Mouse (Mus musculus) stomach, embryonic 16.5 days (tissue): Measurements from ENCODE around the gene Anapc4. TPM values are rescaled to one million over a fixed set of nuclear protein-coding genes. Genes with fewer than 3 reads are reported as not detected.
A peak's percentile ranks its signal among the peaks of the same experiment; 100 is the strongest.

Source experiments
- ATAC-seq: fragments of 200-750 bp; cut with Nextera tagmentation; 2 replicates; pipeline ENCODE4 v1.8.0; 2017; ENCODE audit warnings: moderate number of reproducible peaks, moderate TSS enrichment; ENCODE audit not compliant: insufficient read depth, low FRiP score
- H3K27ac ChIP-seq: fragments of 300-500 bp; sonication (generic); 2 replicates; pipeline ENCODE4 v1.5.1; 2014; ENCODE audit warnings: low read length
- H3K27me3 ChIP-seq: fragments of 300-500 bp; sonication (generic); 2 replicates; pipeline ENCODE4 v1.6.1; 2014; ENCODE audit warnings: low read length, control low read depth, mixed read lengths; ENCODE audit not compliant: control insufficient read depth, insufficient read depth
- H3K36me3 ChIP-seq: fragments of 300-500 bp; sonication (generic); 2 replicates; pipeline ENCODE4 v1.6.1; 2014; ENCODE audit warnings: low read length; ENCODE audit not compliant: control insufficient read depth, insufficient read depth
- H3K4me1 ChIP-seq: fragments of 300-500 bp; sonication (generic); 2 replicates; pipeline ENCODE4 v1.6.1; 2014; ENCODE audit warnings: low read length, control low read depth, mixed read lengths; ENCODE audit not compliant: control insufficient read depth, insufficient read depth
- H3K4me2 ChIP-seq: fragments of 300-500 bp; sonication (generic); 2 replicates; pipeline ENCODE4 v1.6.1; 2014; ENCODE audit warnings: low read depth, low read length, mixed read lengths
- H3K4me3 ChIP-seq: fragments of 300-500 bp; sonication (generic); replicated peaks from 2 replicates; pipeline ENCODE4 v1.5.1; 2014; ENCODE audit warnings: mild to moderate bottlenecking, low read length
- H3K9ac ChIP-seq: fragments of 300-500 bp; sonication (generic); 2 replicates; pipeline ENCODE4 v1.6.1; 2014; ENCODE audit warnings: low read length
- H3K9me3 ChIP-seq: fragments of 300-500 bp; sonication (generic); replicated peaks from 2 replicates; pipeline ENCODE4 v1.6.1; 2016; ENCODE audit warnings: low read length, control low read depth; ENCODE audit not compliant: control insufficient read depth
- WGBS: fragments of 180-500 bp; shearing (Covaris S2); extraction: QIAGEN DNeasy Blood & Tissue Kit; methylation state at CpG from one replicate; pipeline ENCODE4 v1.1.7; 2014; 5-methylcytosine and 5-hydroxymethylcytosine counted together
- polyA plus RNA-seq: library from polyadenylated mRNA; unstranded; fragments of >200 nt; fragmentation: Nextera tagmentation; extraction: Ambion mirVana; gene quantifications from 2 replicates; pipeline ENCODE4 v1.2.1, GENCODE M21; 2015

Gene Anapc4
- polyA plus RNA-seq, 1 experiment from 2014 or later, result 95.1 TPM

GRCm38 (mm10) chr5:52811056-52811455 lies 22.8 kb upstream of the Anapc4 start:
- H3K27ac ChIP-seq, result no peak overlapping the region
- no peak for ATAC-seq

GRCm38 (mm10) chr5:52812456-52812855 lies 21.4 kb upstream of the Anapc4 start:
- WGBS, result 94% methylated on average over 10 of the region's 10 CpGs
- no peaks in the 10 kb centered on the region for H3K4me1 ChIP-seq
- no peaks in the 10 kb centered on the region for H3K27me3 ChIP-seq
- no peak overlapping the region for H3K9ac ChIP-seq
- no peak overlapping the region for H3K4me2 ChIP-seq
- no peak overlapping the region for H3K27ac ChIP-seq
- no peaks in the 10 kb centered on the region for H3K36me3 ChIP-seq
- H3K4me3 ChIP-seq, result no peak overlapping the region
- H3K9me3 ChIP-seq, result no peaks in the 10 kb centered on the region
- ATAC-seq, result no peak

More at GRCm38 (mm10) chr5:52811056-52811455, 22.8 kb upstream of the Anapc4 start:
- no peaks in the 10 kb centered on the region for H3K9me3 ChIP-seq
- H3K36me3 ChIP-seq, result no peaks in the 10 kb centered on the region
- H3K4me2 ChIP-seq, result no peak overlapping the region
- no peaks in the 10 kb centered on the region for H3K27me3 ChIP-seq
- H3K4me3 ChIP-seq, result no peak overlapping the region
- no peak overlapping the region for H3K9ac ChIP-seq
- WGBS, result 77% methylated on average over 14 of the region's 14 CpGs
- no peaks in the 10 kb centered on the region for H3K4me1 ChIP-seq

- no peaks in the 10 kb centered on the region for H3K4me1 ChIP-seq
- ATAC-seq, result no peak
- no peaks in the 10 kb centered on the region for H3K36me3 ChIP-seq
- no peak overlapping the region for H3K4me2 ChIP-seq
- H3K27ac ChIP-seq, result no peak overlapping the region
- H3K27me3 ChIP-seq, result no peaks in the 10 kb centered on the region
- no peak overlapping the region for H3K9ac ChIP-seq
- H3K4me3 ChIP-seq, result no peak overlapping the region
- H3K9me3 ChIP-seq, result no peaks in the 10 kb centered on the region
- WGBS, result 92% methylated on average over 7 of the region's 7 CpGs
Measured at GRCm38 (mm10) chr5:52813312-52813711, 20.5 kb upstream of the Anapc4 start.

GRCm38 (mm10) chr5:52818676-52819075 lies 15.1 kb upstream of the Anapc4 start:
- H3K9ac ChIP-seq, result no peak overlapping the region
- ATAC-seq, result no peak
- H3K4me3 ChIP-seq, result no peak overlapping the region
- H3K4me2 ChIP-seq, result no peak overlapping the region
- H3K27ac ChIP-seq, result no peak overlapping the region
- H3K9me3 ChIP-seq, result no peaks in the 10 kb centered on the region
- 93% methylated on average over 7 of the region's 7 CpGs for WGBS
- no peaks in the 10 kb centered on the region for H3K4me1 ChIP-seq
- H3K36me3 ChIP-seq, result no peaks in the 10 kb centered on the region
- H3K27me3 ChIP-seq, result no peaks in the 10 kb centered on the region

- Histone ChIP-seq H3K27me3 (no peaks in the 10 kb centered on the region), H3K4me3 (no peak overlapping the region), H3K9ac (no peak overlapping the region), H3K36me3 (no peaks in the 10 kb centered on the region), H3K4me1 (no peaks in the 10 kb centered on the region), H3K4me2 (no peak overlapping the region), H3K27ac (no peak overlapping the region), H3K9me3 (no peaks in the 10 kb centered on the region)
- no peak for ATAC-seq
- 28% methylated on average over 3 of the region's 3 CpGs for WGBS
Measured at GRCm38 (mm10) chr5:52821691-52822090, 12.1 kb upstream of the Anapc4 start.

GRCm38 (mm10) chr5:52827923-52828322 lies 5.9 kb upstream of the Anapc4 start:
- Histone ChIP-seq H3K9ac (no peak overlapping the region), H3K9me3 (no peaks in the 10 kb centered on the region), H3K27ac (no peak overlapping the region), H3K27me3 (no peaks in the 10 kb centered on the region), H3K4me1 (no peaks in the 10 kb centered on the region; the same call in 1 of the 2 replicates), H3K4me2 (no peak overlapping the region), H3K36me3 (no peaks in the 10 kb centered on the region), H3K4me3 (no peak overlapping the region)
- WGBS, result 47% methylated on average over 4 of the region's 4 CpGs
- ATAC-seq, result no peak

GRCm38 (mm10) chr5:52833005-52833404 lies 807 bp upstream of the Anapc4 start:
- H3K4me1 ChIP-seq, result peaks cover 3% of the 10 kb centered on the region; the same call in 1 of the 2 replicates
- no peaks in the 10 kb centered on the region for H3K9me3 ChIP-seq
- H3K9ac ChIP-seq, result peak overlapping the region; percentile 49; the same call in 1 of the 2 replicates
- H3K4me3 ChIP-seq, result peak overlapping the region; percentile 79
- H3K27me3 ChIP-seq, result no peaks in the 10 kb centered on the region
- peak overlapping the region; percentile 84 for H3K27ac ChIP-seq
- H3K36me3 ChIP-seq, result peaks cover 6% of the 10 kb centered on the region
- peak overlapping the region; percentile 48 for H3K4me2 ChIP-seq
- ATAC-seq, result no peak

- H3K9ac ChIP-seq, result peak overlapping the region; percentile 88
- peaks cover 3% of the 10 kb centered on the region; the same call in 1 of the 2 replicates for H3K4me1 ChIP-seq
- WGBS, result 9% methylated on average over 8 of the region's 8 CpGs
- H3K4me3 ChIP-seq, result peak overlapping the region; percentile 79
- no peaks in the 10 kb centered on the region for H3K27me3 ChIP-seq
- peaks cover 9% of the 10 kb centered on the region for H3K36me3 ChIP-seq
- peak overlapping the region; percentile 92 for H3K27ac ChIP-seq
- ATAC-seq, result no peak
- peak overlapping the region; percentile 70 for H3K4me2 ChIP-seq
- no peaks in the 10 kb centered on the region for H3K9me3 ChIP-seq
Measured at GRCm38 (mm10) chr5:52834386-52834785, 574 bp downstream of the Anapc4 start.

GRCm38 (mm10) chr5:52844319-52844718 lies 10.5 kb downstream of the Anapc4 start:
- Histone ChIP-seq H3K4me2 (no peak overlapping the region), H3K27me3 (no peaks in the 10 kb centered on the region), H3K4me1 (no peaks in the 10 kb centered on the region), H3K9me3 (no peaks in the 10 kb centered on the region), H3K9ac (no peak overlapping the region), H3K27ac (no peak overlapping the region), H3K4me3 (no peak overlapping the region), H3K36me3 (peaks cover 19% of the 10 kb centered on the region; the same call in 1 of the 2 replicates)
- ATAC-seq, result no peak
- 75% methylated on average over 7 of the region's 7 CpGs for WGBS

- Histone ChIP-seq H3K27ac (no peak overlapping the region), H3K27me3 (no peaks in the 10 kb centered on the region), H3K9ac (no peak overlapping the region), H3K36me3 (peaks cover 24% of the 10 kb centered on the region; the same call in 1 of the 2 replicates), H3K4me1 (no peaks in the 10 kb centered on the region), H3K9me3 (no peaks in the 10 kb centered on the region), H3K4me2 (no peak overlapping the region), H3K4me3 (no peak overlapping the region)
- WGBS, result 80% methylated on average over 5 of the region's 5 CpGs
- ATAC-seq, result no peak
Measured at GRCm38 (mm10) chr5:52855727-52856126, 21.9 kb downstream of the Anapc4 start.
